Mouse (Mus musculus): Measurements from ENCODE around the gene Ltbp2.

Gene Ltbp2

GRCm38 (mm10) chr12:84880091-84880490 is 3.8 kb upstream of the Ltbp2 start:
- no peak for DNase-seq (ENCODE audit: low spot score in 2 of 2)

- no peak for DNase-seq (ENCODE audit: low spot score in 2 of 2)
These were observed 411 bp downstream of the Ltbp2 start for GRCm38 (mm10) chr12:84875761-84876480.

- DNase-seq (ENCODE audit: low spot score in 2 of 2) = no peak
These were observed 2.9 kb downstream of the Ltbp2 start for GRCm38 (mm10) chr12:84873434-84873833.

GRCm38 (mm10) chr12:84872310-84872709 is 4.0 kb downstream of the Ltbp2 start:
- DNase-seq (ENCODE audit: low spot score in 2 of 2) = no peak

GRCm38 (mm10) chr12:84865431-84865830 is 10.9 kb downstream of the Ltbp2 start:
- no peak for DNase-seq (ENCODE audit: low spot score in 2 of 2)

GRCm38 (mm10) chr12:84864801-84865200 is 11.5 kb downstream of the Ltbp2 start:
- DNase-seq (ENCODE audit: low spot score in 2 of 2) = no peak

GRCm38 (mm10) chr12:84863196-84863595 is 13.1 kb downstream of the Ltbp2 start:
- DNase-seq (ENCODE audit: low spot score in 2 of 2) = no peak

GRCm38 (mm10) chr12:84862136-84862910 is 14.0 kb downstream of the Ltbp2 start:
- DNase-seq (ENCODE audit: low spot score in 2 of 2) = peak in 1 of 2 experiments; percentile 37

GRCm38 (mm10) chr12:84858149-84859113 is 17.9 kb downstream of the Ltbp2 start:
- no peak for DNase-seq (ENCODE audit: low spot score in 2 of 2)

GRCm38 (mm10) chr12:84857706-84858105 is 18.6 kb downstream of the Ltbp2 start:
- DNase-seq (ENCODE audit: low spot score in 2 of 2) = no peak

- DNase-seq (ENCODE audit: low spot score in 2 of 2) = no peak
These were observed 19.8 kb downstream of the Ltbp2 start for GRCm38 (mm10) chr12:84856532-84856931.

GRCm38 (mm10) chr12:84855084-84855625 is 21.2 kb downstream of the Ltbp2 start:
- DNase-seq (ENCODE audit: low spot score in 2 of 2) = no peak

- no peak for DNase-seq (ENCODE audit: low spot score in 2 of 2)
These were observed 21.8 kb downstream of the Ltbp2 start for GRCm38 (mm10) chr12:84854392-84855033.

- DNase-seq (ENCODE audit: low spot score in 2 of 2) = no peak
These were observed 24.8 kb downstream of the Ltbp2 start for GRCm38 (mm10) chr12:84851403-84852040.

- no peak for DNase-seq (ENCODE audit: low spot score in 2 of 2)
These were observed 28.4 kb downstream of the Ltbp2 start for GRCm38 (mm10) chr12:84847882-84848281.

GRCm38 (mm10) chr12:84847480-84847879 is 28.9 kb downstream of the Ltbp2 start:
- peak; percentile 21 to 45 for DNase-seq (ENCODE audit: low spot score in 2 of 2)

- DNase-seq (ENCODE audit: low spot score in 2 of 2) = no peak
These were observed 29.7 kb downstream of the Ltbp2 start for GRCm38 (mm10) chr12:84846594-84847014.

GRCm38 (mm10) chr12:84842706-84843105 is 33.6 kb downstream of the Ltbp2 start:
- no peak for DNase-seq (ENCODE audit: low spot score in 2 of 2)

GRCm38 (mm10) chr12:84841158-84842140 is 34.9 kb downstream of the Ltbp2 start:
- no peak for DNase-seq (ENCODE audit: low spot score in 2 of 2)

Measured in urinary bladder, adult 18-20 months (tissue).